Mouse (Mus musculus): Measurements from ENCODE around the gene Nup133. TPM values are rescaled to one million over a fixed set of nuclear protein-coding genes. Genes with fewer than 3 reads are reported as not detected.

Gene Nup133
- total RNA-seq, 1 experiment from 2014 or later, result 10.7 TPM

DNA sequence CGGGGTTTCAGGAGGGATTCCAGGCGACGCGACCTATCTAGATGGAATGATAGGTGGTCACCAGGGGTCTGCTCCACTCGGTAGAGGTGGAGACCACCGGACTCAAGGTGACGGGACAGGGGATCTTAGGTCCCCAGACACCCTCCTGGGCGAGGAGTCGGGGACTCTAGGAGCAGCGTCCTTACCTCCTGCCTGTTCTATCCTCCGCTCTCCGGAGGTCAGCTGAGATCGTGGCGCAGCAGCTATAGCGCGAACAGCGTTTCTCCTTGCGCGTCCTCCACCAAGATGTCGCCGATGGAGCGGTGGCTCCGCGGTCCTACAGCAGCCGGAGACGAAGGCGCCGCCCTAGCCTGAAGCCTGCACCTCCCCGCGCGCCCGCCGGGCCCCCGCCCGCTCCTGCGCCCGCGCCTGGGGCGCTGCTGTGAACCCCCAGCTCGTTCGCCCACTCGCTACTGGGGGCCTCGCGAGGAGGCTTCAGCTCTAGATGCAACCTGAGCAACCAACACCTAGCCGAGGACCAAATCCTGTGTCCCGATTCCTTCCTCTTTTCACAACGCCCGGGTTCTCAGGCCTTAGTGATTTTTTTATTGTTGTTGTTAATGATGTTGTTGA lies 89.3 kb downstream of the Nup133 start, which contains the start of gene Ccsap:
Gene Ccsap, minus strand, starts transcription at position 562 of the 612 bp plus-strand sequence.
- ATAC-seq (replicated peaks; ENCODE audit: insufficient number of reproducible peaks, low FRiP score, low TSS enrichment, poor library complexity, severe bottlenecking), result peak; percentile 50

DNA sequence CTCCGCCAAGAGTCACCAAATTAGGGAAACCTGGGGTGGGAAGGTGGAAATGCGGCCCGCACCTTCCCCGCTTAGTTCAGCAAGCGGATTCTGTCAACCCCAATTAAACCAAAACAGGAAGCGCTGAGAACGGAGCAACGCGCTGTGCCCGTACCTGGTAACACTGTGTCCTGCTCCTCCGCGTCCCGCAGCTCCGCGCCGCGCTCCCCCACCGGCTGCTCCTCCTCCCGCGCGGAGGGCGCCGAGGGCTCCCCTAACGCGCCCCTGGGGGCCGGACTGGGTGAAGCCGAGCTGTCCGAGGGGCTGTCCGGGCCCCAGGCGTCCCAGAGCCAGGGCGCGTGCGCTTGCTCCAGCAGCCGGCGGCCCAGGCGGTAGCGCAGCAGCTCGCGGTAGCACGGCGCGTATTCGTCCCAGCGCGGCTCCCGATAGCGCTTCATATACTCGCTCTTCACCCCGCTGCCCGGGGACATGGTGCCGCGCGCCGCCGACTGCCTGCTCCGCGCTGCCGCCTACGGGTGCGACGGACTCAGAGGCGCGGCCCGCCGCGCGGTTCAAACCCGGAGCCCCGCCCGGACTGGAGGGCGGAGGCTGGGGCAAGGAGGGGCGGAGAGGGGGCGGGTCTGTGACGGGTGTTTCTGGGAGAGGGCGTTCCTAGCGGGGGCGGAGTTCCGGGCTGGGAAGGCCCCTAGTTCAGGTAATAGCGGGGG lies 90.0 kb downstream of the Nup133 start:
- peak; percentile 77 for ATAC-seq (replicated peaks; ENCODE audit: insufficient number of reproducible peaks, low FRiP score, low TSS enrichment, poor library complexity, severe bottlenecking)

DNA sequence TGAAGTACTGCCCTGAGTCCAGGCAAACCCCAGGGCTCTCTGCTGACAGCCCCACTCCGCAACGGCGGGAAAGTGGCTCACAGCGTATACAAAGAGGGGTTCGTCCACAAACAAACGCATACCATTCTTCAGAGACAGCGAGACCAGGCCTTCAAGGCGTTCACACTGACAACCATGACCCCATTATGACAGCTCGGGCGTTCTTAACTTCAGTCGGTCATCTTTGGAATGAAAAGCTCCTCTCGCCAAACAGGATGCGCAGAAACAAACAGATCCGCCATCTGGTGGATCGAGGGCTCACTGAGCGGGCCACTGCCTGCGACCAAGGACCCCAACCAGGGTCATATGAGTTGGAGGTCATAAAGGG lies 90.5 kb downstream of the Nup133 start:
- ATAC-seq (replicated peaks; ENCODE audit: insufficient number of reproducible peaks, low FRiP score, low TSS enrichment, poor library complexity, severe bottlenecking), result 0 out of 2 replicates have a peak, but pooled peaks have one; percentile 7

DNA sequence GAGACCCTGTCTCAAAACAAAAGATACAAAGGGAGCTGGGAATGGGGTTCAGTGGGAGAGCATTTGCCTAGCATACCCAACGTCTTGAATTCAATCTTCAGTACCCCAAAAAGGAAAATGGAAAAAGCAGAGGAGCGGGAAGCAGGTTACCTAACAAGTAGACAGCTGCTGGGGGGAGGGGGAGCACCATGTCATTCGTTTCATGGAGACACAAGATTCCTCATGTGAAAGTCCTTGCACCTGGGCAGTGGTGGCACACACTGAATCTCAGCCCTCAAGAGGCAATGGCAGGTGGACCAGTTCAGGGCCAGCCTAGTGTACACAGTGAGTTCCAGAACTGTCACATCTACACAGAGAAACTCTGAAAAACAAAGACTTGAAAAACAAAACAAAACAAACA lies 91.7 kb downstream of the Nup133 start:
- ATAC-seq (replicated peaks; ENCODE audit: insufficient number of reproducible peaks, low FRiP score, low TSS enrichment, poor library complexity, severe bottlenecking), result no peak

DNA sequence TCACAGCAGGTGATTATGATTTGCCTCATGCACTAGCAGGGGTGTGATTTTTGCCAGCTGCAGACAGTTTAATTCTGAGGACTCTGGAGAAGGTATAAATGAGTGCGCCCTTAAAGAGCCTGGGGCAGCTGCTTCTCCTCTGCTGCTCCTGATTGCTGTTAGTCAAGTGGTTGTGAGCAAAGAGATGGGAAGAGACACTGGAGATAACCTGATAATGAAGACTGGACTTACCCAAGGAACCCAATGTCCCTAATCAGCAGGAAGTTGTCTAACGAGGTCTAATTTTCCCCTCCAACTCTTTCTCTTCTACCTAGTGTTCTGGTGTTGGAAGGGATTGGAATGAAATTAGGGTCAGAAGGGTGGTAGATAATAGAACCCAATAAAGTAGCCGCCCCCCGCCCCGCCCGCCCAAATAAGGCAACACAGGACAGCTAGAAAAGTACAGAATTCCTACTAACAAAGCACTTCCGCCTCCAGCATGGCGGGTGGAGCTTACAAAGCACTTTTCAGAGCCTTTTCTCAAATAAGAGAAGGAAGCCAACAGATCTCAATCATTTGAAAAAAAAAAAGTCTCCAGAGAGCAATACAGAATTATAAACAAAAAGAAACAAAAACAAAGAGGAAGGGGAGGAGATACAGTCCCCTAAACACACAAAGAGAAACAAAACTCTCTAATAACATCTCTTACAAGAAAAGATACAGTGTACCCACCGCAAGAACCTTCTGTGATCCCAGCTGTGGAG lies 94.2 kb downstream of the Nup133 start:
- no peak for ATAC-seq (replicated peaks; ENCODE audit: insufficient number of reproducible peaks, low FRiP score, low TSS enrichment, poor library complexity, severe bottlenecking)

DNA sequence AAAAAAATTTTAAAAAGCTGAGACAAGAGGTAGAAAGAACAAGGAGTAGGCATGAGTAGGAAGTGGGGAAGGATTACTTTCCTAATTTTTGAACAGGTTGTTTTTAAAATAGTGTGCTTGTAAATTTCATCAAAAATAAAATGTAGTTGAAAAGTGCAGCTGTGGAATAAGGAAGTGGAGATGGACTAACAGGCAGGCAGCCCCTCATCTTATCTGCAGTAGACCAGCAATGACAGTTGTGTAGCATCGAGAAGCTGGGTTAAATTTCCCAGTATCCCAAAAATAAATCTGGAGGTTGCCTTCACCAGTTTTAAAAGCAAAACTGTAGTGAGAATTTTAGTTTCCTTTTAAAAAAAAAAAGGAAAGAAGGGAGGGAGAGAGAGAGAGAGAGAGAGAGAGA lies 94.8 kb downstream of the Nup133 start:
- ATAC-seq (replicated peaks; ENCODE audit: insufficient number of reproducible peaks, low FRiP score, low TSS enrichment, poor library complexity, severe bottlenecking), result no peak

DNA sequence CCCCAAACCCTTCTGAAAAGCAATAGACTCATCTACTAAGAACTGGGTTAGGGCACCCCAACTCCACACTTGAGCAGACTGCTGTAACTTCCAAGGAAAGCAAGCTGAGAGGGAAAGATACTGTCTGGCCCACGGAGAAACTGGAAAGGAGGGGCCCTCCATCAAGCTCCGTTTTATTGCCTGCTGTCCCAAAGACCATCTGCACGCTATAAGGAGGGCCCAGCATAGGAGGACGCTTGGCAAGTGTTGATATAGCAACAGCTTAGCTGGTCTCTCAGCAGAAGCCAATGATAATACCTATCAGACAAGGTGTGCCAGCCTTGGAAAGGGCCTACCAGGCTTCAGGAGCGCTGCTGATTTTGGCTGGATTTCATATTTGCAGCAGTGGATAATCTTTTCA lies 97.5 kb downstream of the Nup133 start:
- no peak for ATAC-seq (replicated peaks; ENCODE audit: insufficient number of reproducible peaks, low FRiP score, low TSS enrichment, poor library complexity, severe bottlenecking)

DNA sequence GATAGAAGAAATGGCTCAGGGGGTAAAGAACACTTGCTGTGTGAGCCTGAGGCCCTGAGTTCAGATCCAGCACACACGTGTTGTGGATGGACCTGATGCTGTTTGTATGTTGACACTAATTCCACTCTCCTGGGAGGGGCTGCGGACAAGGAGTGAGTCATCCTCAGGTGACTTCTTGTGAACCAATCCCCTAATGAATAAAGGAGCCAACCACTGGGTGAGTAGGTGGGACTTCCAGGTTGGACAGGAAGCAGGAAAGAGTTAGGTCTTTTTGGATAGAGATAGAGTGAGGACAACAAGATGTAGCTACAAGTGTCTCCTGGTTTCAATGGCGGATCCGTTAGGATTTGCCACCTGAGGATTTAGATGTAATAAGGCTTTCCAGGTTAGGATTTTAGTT lies 99.7 kb downstream of the Nup133 start:
- ATAC-seq (replicated peaks; ENCODE audit: insufficient number of reproducible peaks, low FRiP score, low TSS enrichment, poor library complexity, severe bottlenecking), result no peak

DNA sequence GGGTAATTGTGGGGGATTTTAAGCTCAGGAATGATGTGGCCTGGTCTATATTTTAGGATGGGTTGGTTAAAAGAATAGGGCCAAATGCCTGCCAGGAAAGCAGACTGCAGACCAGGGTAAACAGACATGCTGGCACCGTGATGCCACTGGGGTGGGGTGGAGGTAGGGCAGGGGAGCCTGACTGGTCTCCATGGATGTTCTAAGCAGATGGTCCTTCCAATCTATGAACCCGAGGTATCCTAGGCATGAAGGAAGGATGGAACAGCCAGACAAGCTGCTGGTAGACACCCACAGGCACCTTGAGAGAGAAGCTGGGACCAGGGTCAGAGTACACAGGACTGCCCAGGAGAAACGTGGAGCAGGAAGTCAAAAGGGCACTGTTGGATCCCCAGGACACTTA lies 101.5 kb downstream of the Nup133 start:
- no peak for ATAC-seq (replicated peaks; ENCODE audit: insufficient number of reproducible peaks, low FRiP score, low TSS enrichment, poor library complexity, severe bottlenecking)

Other genes starting within 250 kb of the Nup133 start
- 0.68 to 0.86 TPM (median 0.75 TPM) in 3 replicates for gene Rab4a, start 143.3 kb downstream of the Nup133 start, total RNA-seq (2017)
- gene Ccsap, start 89.1 kb downstream of the Nup133 start, total RNA-seq (2017), result 3.1 to 8.9 TPM (median 6.7 TPM) in 3 replicates
- not detected in 3 replicates for gene Acta1, start 54.5 kb downstream of the Nup133 start, total RNA-seq (2017)
- 6.3 to 7.8 TPM (median 7.2 TPM) in 3 replicates for gene Abcb10, start 33.9 kb upstream of the Nup133 start, total RNA-seq (2017)
- gene Taf5l, start 72.1 kb upstream of the Nup133 start, total RNA-seq (2017), result 20.4 to 25.8 TPM (median 24.3 TPM) in 3 replicates
- gene Urb2, start 72.2 kb upstream of the Nup133 start, total RNA-seq (2017), result 5.7 to 7.1 TPM (median 6.0 TPM) in 3 replicates